ENCODE assay signal across 22 mouse cellular contexts in the genomic region with DNA sequence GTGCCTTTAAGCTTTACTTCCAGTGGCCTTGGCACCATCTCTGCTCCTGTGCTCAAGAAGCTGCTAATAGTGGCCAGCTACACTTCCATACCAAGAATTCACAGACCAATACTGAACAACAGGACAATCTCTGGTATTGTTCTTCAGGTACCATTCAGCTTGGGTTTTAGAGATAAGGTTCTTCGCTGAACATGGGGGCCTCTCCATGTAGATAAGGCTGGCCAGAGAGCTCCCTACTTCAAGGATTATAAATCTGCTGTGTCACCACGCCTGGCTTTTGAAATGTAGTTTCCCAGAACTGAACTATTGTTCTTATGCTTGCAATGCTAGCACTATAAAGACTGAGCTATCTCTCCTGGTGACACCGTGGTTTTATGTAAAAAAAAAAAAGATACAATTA.
DNase-seq lines count a peak whose midpoint lies in the region; ATAC-seq and TF ChIP-seq lines count a peak whose summit lies in the region.
"Had no signal": no experiment of that assay in that cellular context is flagged by ENCODE, and none has a peak within 500 bp of the region (broad histone marks: within the 10 kb centered on the region; RNA-seq: fewer than 3 reads in every experiment).

No protein-coding gene starts in this region.

- peak; percentile 5 for DNase-seq in G1E (ENCODE audit: low spot score)
- DNase-seq in MEL-GATA-1-ER (ENCODE audit: extremely low read depth, low read depth) = peak; percentile 80
- DNase-seq in liver = peak; percentile 28
- DNase-seq in liver, postnatal 0 days = no peak
- DNase-seq in thymus, postnatal 0 days (ENCODE audit: low spot score) = no peak
- DNase-seq in left cerebral cortex, postnatal 25 days (ENCODE audit: low spot score in 2 of 2) = no peak
- no peak for DNase-seq in MN1 (ENCODE audit: low spot score)
- DNase-seq: adrenal gland, postnatal 36 days; cerebellum, adult 9-10 months; gastrocnemius, postnatal 14 days; heart, postnatal 36 days; kidney, adult 11 months; kidney, postnatal 10 days; layer of hippocampus, postnatal 36 days; right cerebral cortex, postnatal 25 days had no signal

- WGBS in liver, postnatal 0 days (ENCODE audit: insufficient replicate concordance) = 50% methylated on average over 3 of the region's 3 CpGs

- no peak overlapping the region for H3K4me2 ChIP-seq in liver, postnatal 0 days (ENCODE audit: low read depth, low read length)
- H3K4me2 ChIP-seq: embryonic facial prominence, embryonic 12.5 days; forebrain, embryonic 13.5 days; heart, embryonic 13.5 days; hindbrain, embryonic 15.5 days; limb, embryonic 15.5 days had no signal

- ATAC-seq in G1E (ENCODE audit: extremely low read depth, insufficient number of reproducible peaks, low FRiP score, poor library complexity, severe bottlenecking) = peak; percentile 98
- 0 out of 2 replicates have a peak, but pooled peaks have one; percentile 29 for ATAC-seq in liver, postnatal 0 days
- ATAC-seq: forebrain, embryonic 13.5 days; lung, postnatal 0 days had no signal

- no peak overlapping the region for H3K27ac ChIP-seq in liver, postnatal 0 days (ENCODE audit: low read depth)
- H3K27ac ChIP-seq: embryonic facial prominence, embryonic 12.5 days; forebrain, embryonic 13.5 days; heart, embryonic 13.5 days; hindbrain, embryonic 15.5 days; limb, embryonic 15.5 days had no signal

- peaks cover 28% of the 10 kb centered on the region for H3K4me1 ChIP-seq in G1E (ENCODE audit: insufficient read depth, low read depth, low read length)
- no peaks in the 10 kb centered on the region for H3K4me1 ChIP-seq in liver, postnatal 0 days (ENCODE audit: insufficient read depth)
- H3K4me1 ChIP-seq: embryonic facial prominence, embryonic 12.5 days; forebrain, embryonic 13.5 days; heart, embryonic 13.5 days; hindbrain, embryonic 15.5 days; limb, embryonic 15.5 days had no signal

- H3K36me3 ChIP-seq in G1E (replicated peaks) = peaks cover 20% of the 10 kb centered on the region
- no peaks in the 10 kb centered on the region for H3K36me3 ChIP-seq in liver, postnatal 0 days (replicated peaks; ENCODE audit: insufficient read depth, low read length)
- H3K36me3 ChIP-seq: embryonic facial prominence, embryonic 12.5 days; heart, embryonic 13.5 days; hindbrain, embryonic 15.5 days; limb, embryonic 15.5 days had no signal

- H3K27me3 ChIP-seq in G1E (ENCODE audit: insufficient read depth, low read length) = no peaks in the 10 kb centered on the region
- H3K27me3 ChIP-seq in liver, postnatal 0 days (ENCODE audit: insufficient read depth, low read length) = no peaks in the 10 kb centered on the region
- H3K27me3 ChIP-seq: embryonic facial prominence, embryonic 12.5 days; forebrain, embryonic 13.5 days; heart, embryonic 13.5 days; hindbrain, embryonic 15.5 days; limb, embryonic 15.5 days had no signal

- H3K9me3 ChIP-seq in G1E (replicated peaks) = no peaks in the 10 kb centered on the region
- no peaks in the 10 kb centered on the region for H3K9me3 ChIP-seq in liver, postnatal 0 days (ENCODE audit: low read length)
- H3K9me3 ChIP-seq: embryonic facial prominence, embryonic 12.5 days; forebrain, embryonic 13.5 days; heart, embryonic 13.5 days; hindbrain, embryonic 15.5 days; limb, embryonic 15.5 days had no signal

- intact Hi-C loops in left cerebral cortex, postnatal 25 days (cut with DNase I) = no loop called here

- no peak overlapping the region for H3K9ac ChIP-seq in liver, postnatal 0 days (replicated peaks)
- H3K9ac ChIP-seq: embryonic facial prominence, embryonic 12.5 days; forebrain, embryonic 13.5 days; heart, embryonic 13.5 days; hindbrain, embryonic 15.5 days; limb, embryonic 15.5 days had no signal

- no peak for TF ChIP-seq CTCF in G1E (IDR thresholded peaks at IDR 0.05; ENCODE audit: low read depth, low read length)
- no peak for TF ChIP-seq CTCF in liver, postnatal 0 days (IDR thresholded peaks at IDR 0.05; ENCODE audit: low read depth)

- H3K4me3 ChIP-seq in G1E (ENCODE audit: low read depth, low read length) = no peak overlapping the region; the same call in 1 of the 2 replicates
- no peak overlapping the region for H3K4me3 ChIP-seq in liver, postnatal 0 days (ENCODE audit: low read depth, low read length)
- H3K4me3 ChIP-seq: embryonic facial prominence, embryonic 12.5 days; erythroblast, embryonic 14.5 days; forebrain, embryonic 13.5 days; heart, embryonic 13.5 days; hindbrain, embryonic 15.5 days; limb, embryonic 15.5 days had no signal

- TF ChIP-seq EP300 in liver, postnatal 0 days (IDR thresholded peaks at IDR 0.05; ENCODE audit: low read depth) = no peak

Comparison
In these comparisons a context has a peak if more than half of its experiments do, and no peak if none do; other contexts are left out.
1. DNase-seq: peak in G1E (single experiment), MEL-GATA-1-ER (single experiment) and liver (single experiment); none in liver, postnatal 0 days (single experiment), thymus, postnatal 0 days (single experiment), left cerebral cortex, postnatal 25 days (0 of 2) and MN1 (single experiment).